Mouse (Mus musculus) erythroblast, embryonic 14.5 days (primary cell): ENCODE data around the gene Clgn.

Experiments used
- GATA1 ChIP-seq: IDR thresholded peaks from 2 replicates; pipeline ENCODE4 v1.6.1; 2012; ENCODE audit warnings: low read length, inconsistent platforms, mixed read lengths
- TAL1 ChIP-seq: IDR thresholded peaks from 3 replicates; pipeline ENCODE4 v1.6.1; 2012; ENCODE audit warnings: low read length, inconsistent platforms, mixed read lengths

GRCm38 (mm10) chr8:83380141-83380540, 9.5 kb upstream of the Clgn start:
- TF ChIP-seq TAL1, result no peak
- no peak for TF ChIP-seq GATA1
